Mouse (Mus musculus) stomach, embryonic 14.5 days (tissue): ENCODE measurements around the gene Rfx8. TPM values are rescaled to one million over a fixed set of nuclear protein-coding genes. Genes with fewer than 3 reads are reported as not detected.
"Not testable (repeated sequence)": the region's sequence is repeated elsewhere in the genome, so short reads cannot be mapped to it uniquely, and the experiment has no call there.

Experiments
- ATAC-seq: fragments of 200-750 bp; cut with Nextera tagmentation; 2 replicates; pipeline ENCODE4 v1.8.0; 2017; ENCODE audit warnings: low read depth, moderate TSS enrichment; ENCODE audit not compliant: insufficient number of reproducible peaks, insufficient read depth, low FRiP score
- H3K27ac ChIP-seq: fragments of 300-500 bp; sonication (generic); 2 replicates; pipeline ENCODE4 v1.5.1; 2014; ENCODE audit warnings: mild to moderate bottlenecking, low read length, moderate library complexity, mixed read lengths
- H3K27me3 ChIP-seq: fragments of 300-500 bp; sonication (generic); 2 replicates; pipeline ENCODE4 v1.6.1; 2014; ENCODE audit warnings: low read length, control low read depth, mixed read lengths; ENCODE audit not compliant: control insufficient read depth, insufficient read depth
- H3K36me3 ChIP-seq: fragments of 300-500 bp; sonication (generic); 2 replicates; pipeline ENCODE4 v1.6.1; 2014; ENCODE audit warnings: mild to moderate bottlenecking, control low read depth, low read length, moderate library complexity, mixed read lengths; ENCODE audit not compliant: control insufficient read depth, insufficient read depth
- H3K4me1 ChIP-seq: fragments of 300-500 bp; sonication (generic); 2 replicates; pipeline ENCODE4 v1.6.1; 2014; ENCODE audit warnings: low read length, control low read depth, mixed read lengths; ENCODE audit not compliant: control insufficient read depth, insufficient read depth
- H3K4me2 ChIP-seq: fragments of 300-500 bp; sonication (generic); replicated peaks from 2 replicates; pipeline ENCODE4 v1.6.1; 2014; ENCODE audit warnings: low read depth, low read length, control low read depth
- H3K4me3 ChIP-seq: fragments of 300-500 bp; sonication (generic); 2 replicates; pipeline ENCODE4 v1.5.1; 2014; ENCODE audit warnings: low read depth, low read length, control low read depth
- H3K9ac ChIP-seq: fragments of 300-500 bp; sonication (generic); replicated peaks from 2 replicates; pipeline ENCODE4 v1.6.1; 2014; ENCODE audit warnings: low read depth, mild to moderate bottlenecking, control low read depth, low read length, moderate library complexity, mixed read lengths
- H3K9me3 ChIP-seq: fragments of 300-500 bp; sonication (generic); 2 replicates; pipeline ENCODE4 v1.6.1; 2016; ENCODE audit warnings: low read depth, low read length, control low read depth; ENCODE audit not compliant: control insufficient read depth
- WGBS: fragments of 180-500 bp; shearing (Covaris S2); extraction: QIAGEN DNeasy Blood & Tissue Kit; methylation state at CpG from one replicate; pipeline ENCODE4 v1.1.7; 2014; 5-methylcytosine and 5-hydroxymethylcytosine counted together
- polyA plus RNA-seq: library from polyadenylated mRNA; unstranded; fragments of >200 nt; fragmentation: Nextera tagmentation; extraction: Ambion mirVana; gene quantifications from 2 replicates; pipeline ENCODE4 v1.2.1, GENCODE M21; 2014

Rfx8 gene
- polyA plus RNA-seq, 1 experiment from 2014 or later: 0.27 TPM

- no peak for ATAC-seq
- H3K36me3 ChIP-seq: no peaks in the 10 kb centered on the region
- H3K27me3 ChIP-seq: no peaks in the 10 kb centered on the region
- no peaks in the 10 kb centered on the region for H3K9me3 ChIP-seq
- no peak overlapping the region for H3K4me3 ChIP-seq
- WGBS: 81% methylated on average over 4 of the region's 4 CpGs
- H3K4me1 ChIP-seq: no peaks in the 10 kb centered on the region
- no peak overlapping the region for H3K27ac ChIP-seq
- H3K9ac ChIP-seq: no peak overlapping the region
- H3K4me2 ChIP-seq: no peak overlapping the region
These were observed 57.7 kb downstream of the Rfx8 start for GRCm38 (mm10) chr1:39663050-39663449.

GRCm38 (mm10) chr1:39656976-39657529 lies 63.7 kb downstream of the Rfx8 start:
- Histone ChIP-seq H3K4me2 (no peak overlapping the region), H3K4me3 (no peak overlapping the region), H3K27ac (no peak overlapping the region), H3K9me3 (no peaks in the 10 kb centered on the region), H3K4me1 (no peaks in the 10 kb centered on the region), H3K9ac (no peak overlapping the region), H3K36me3 (no peaks in the 10 kb centered on the region), H3K27me3 (no peaks in the 10 kb centered on the region)
- ATAC-seq: no peak
- WGBS: 73% methylated on average over 6 of the region's 6 CpGs

- H3K4me1 ChIP-seq, H3K4me3 ChIP-seq: not testable (repeated sequence)
These were observed 65.9 kb downstream of the Rfx8 start for GRCm38 (mm10) chr1:39654901-39655300.

GRCm38 (mm10) chr1:39653028-39653427 lies 67.8 kb downstream of the Rfx8 start:
- ATAC-seq: no peak
- H3K4me2 ChIP-seq: no peak overlapping the region
- peaks cover 4% of the 10 kb centered on the region; the same call in 1 of the 2 replicates for H3K4me1 ChIP-seq
- H3K4me3 ChIP-seq: no peak overlapping the region
- WGBS: 76% methylated on average over 4 of the region's 4 CpGs
- no peaks in the 10 kb centered on the region for H3K36me3 ChIP-seq
- no peak overlapping the region for H3K9ac ChIP-seq
- H3K27ac ChIP-seq: no peak overlapping the region
- H3K27me3 ChIP-seq: 0 out of 2 replicates have a peak, but pooled peaks cover 13% of the 10 kb centered on the region
- H3K9me3 ChIP-seq: no peaks in the 10 kb centered on the region

More at GRCm38 (mm10) chr1:39654901-39655300, 65.9 kb downstream of the Rfx8 start:
- H3K9me3 ChIP-seq, H3K9ac ChIP-seq, H3K27ac ChIP-seq, H3K27me3 ChIP-seq, H3K36me3 ChIP-seq, ATAC-seq, H3K4me2 ChIP-seq: not testable (repeated sequence)
- 91% methylated on average over 18 of the region's 18 CpGs for WGBS

GRCm38 (mm10) chr1:39651241-39651548 lies 69.6 kb downstream of the Rfx8 start, which contains the start of gene Creg2:
TSS of gene Creg2 (minus strand) at chr1:39651474.
- no peak within 1 kb of the TSS for H3K9ac ChIP-seq
- peak within 1 kb of the TSS; percentile 44 for H3K4me3 ChIP-seq
- no peaks in the 10 kb centered on the region for H3K36me3 ChIP-seq
- peak within 1 kb of the TSS; percentile 98 for H3K4me2 ChIP-seq
- H3K4me1 ChIP-seq: peaks cover 4% of the 10 kb centered on the region; the same call in 1 of the 2 replicates
- no peak within 1 kb of the TSS for H3K27ac ChIP-seq
- 0 out of 2 replicates have a peak, but pooled peaks cover 13% of the 10 kb centered on the region for H3K27me3 ChIP-seq
- ATAC-seq: no peak
- WGBS: 38% methylated on average over 9 of the region's 9 CpGs
- no peaks in the 10 kb centered on the region for H3K9me3 ChIP-seq

GRCm38 (mm10) chr1:39650435-39651240 lies 70.2 kb downstream of the Rfx8 start:
- Histone ChIP-seq H3K4me2 (peak overlapping the region; percentile 98), H3K27ac (no peak overlapping the region), H3K27me3 (0 out of 2 replicates have a peak, but pooled peaks cover 13% of the 10 kb centered on the region), H3K4me3 (peak overlapping the region; percentile 44), H3K4me1 (peaks cover 4% of the 10 kb centered on the region; the same call in 1 of the 2 replicates), H3K9ac (no peak overlapping the region), H3K36me3 (no peaks in the 10 kb centered on the region), H3K9me3 (no peaks in the 10 kb centered on the region)
- under 1% methylated on average over 72 of the region's 73 CpGs for WGBS
- peak; percentile 63; the same call in 1 of the 2 replicates for ATAC-seq

- no peak for ATAC-seq
- H3K27ac ChIP-seq: no peak overlapping the region
- H3K36me3 ChIP-seq: no peaks in the 10 kb centered on the region
- WGBS: 13% methylated on average over 17 of the region's 17 CpGs
- peak overlapping the region; percentile 44 for H3K4me3 ChIP-seq
- H3K9me3 ChIP-seq: no peaks in the 10 kb centered on the region
- peak overlapping the region; percentile 98 for H3K4me2 ChIP-seq
- H3K9ac ChIP-seq: no peak overlapping the region
- H3K27me3 ChIP-seq: 0 out of 2 replicates have a peak, but pooled peaks cover 13% of the 10 kb centered on the region
- H3K4me1 ChIP-seq: peaks cover 4% of the 10 kb centered on the region; the same call in 1 of the 2 replicates
These were observed 70.9 kb downstream of the Rfx8 start for GRCm38 (mm10) chr1:39649691-39650434.

- Histone ChIP-seq H3K27me3 (0 out of 2 replicates have a peak, but pooled peaks cover 13% of the 10 kb centered on the region), H3K4me1 (peaks cover 4% of the 10 kb centered on the region; the same call in 1 of the 2 replicates), H3K36me3 (no peaks in the 10 kb centered on the region), H3K4me2 (no peak overlapping the region), H3K9me3 (no peaks in the 10 kb centered on the region), H3K4me3 (no peak overlapping the region), H3K9ac (no peak overlapping the region), H3K27ac (no peak overlapping the region)
- ATAC-seq: no peak
- 88% methylated on average over 7 of the region's 7 CpGs for WGBS
These were observed 72.2 kb downstream of the Rfx8 start for GRCm38 (mm10) chr1:39648584-39648983.
